Mouse (Mus musculus) bone marrow macrophage, adult 2 months (primary cell): ENCODE data around the gene Rtl1.

ENCODE experiments used
- CTCF ChIP-seq: IDR thresholded peaks from 2 replicates; pipeline ENCODE4 v1.5.1; 2012; ENCODE audit warnings: low read depth, mild to moderate bottlenecking, low read length, moderate library complexity
- POLR2A ChIP-seq: IDR thresholded peaks from 2 replicates; pipeline ENCODE4 v1.6.1; 2012; ENCODE audit warnings: mild to moderate bottlenecking, low read depth, low read length, borderline replicate concordance

GRCm38 (mm10) chr12:109617993-109618392 is 17.9 kb upstream of the Rtl1 start:
- TF ChIP-seq POLR2A, result no peak
- TF ChIP-seq CTCF, result no peak
